Mouse (Mus musculus) brain, embryonic 18.5 days (tissue): ENCODE data around the gene Trnp1.

ENCODE experiments used
- DNase-seq: peaks from one replicate; pipeline ENCODE4 v3.0.0-alpha.2; 2012; ENCODE audit warnings: low read depth, low spot score

Gene Trnp1

GRCm38 (mm10) chr4:133460796-133461325 is 37.5 kb downstream of the Trnp1 start:
- no peak for DNase-seq

GRCm38 (mm10) chr4:133460006-133460405 is 38.3 kb downstream of the Trnp1 start:
- DNase-seq: no peak

GRCm38 (mm10) chr4:133458044-133458443 is 40.3 kb downstream of the Trnp1 start:
- DNase-seq: no peak

GRCm38 (mm10) chr4:133452433-133452832 is 45.9 kb downstream of the Trnp1 start:
- DNase-seq: no peak

GRCm38 (mm10) chr4:133451536-133451935 is 46.8 kb downstream of the Trnp1 start:
- no peak for DNase-seq

- no peak for DNase-seq
These were observed 48.6 kb downstream of the Trnp1 start for GRCm38 (mm10) chr4:133449726-133450125.

- no peak for DNase-seq
These were observed 49.5 kb downstream of the Trnp1 start for GRCm38 (mm10) chr4:133448708-133449388.

GRCm38 (mm10) chr4:133447967-133448366 is 50.4 kb downstream of the Trnp1 start:
- DNase-seq: no peak

- no peak for DNase-seq
These were observed 51.0 kb downstream of the Trnp1 start for GRCm38 (mm10) chr4:133447366-133447765.

GRCm38 (mm10) chr4:133445727-133446126 is 52.6 kb downstream of the Trnp1 start:
- no peak for DNase-seq

GRCm38 (mm10) chr4:133443085-133443484 is 55.3 kb downstream of the Trnp1 start:
- DNase-seq: no peak

GRCm38 (mm10) chr4:133442194-133442593 is 56.2 kb downstream of the Trnp1 start:
- DNase-seq: no peak
